Mouse (Mus musculus) G1E (cell line): ENCODE measurements around the gene S100a2. TPM values are rescaled to one million over a fixed set of nuclear protein-coding genes. Genes with fewer than 3 reads are reported as not detected.

Experiments
- ATAC-seq: 2 replicates; pipeline ENCODE4 v1.8.0; 2016; ENCODE audit warnings: mild to moderate bottlenecking; ENCODE audit not compliant: insufficient number of reproducible peaks, poor library complexity, low FRiP score, severe bottlenecking; ENCODE audit errors: extremely low read depth
- DNase-seq: peaks from one replicate; pipeline ENCODE4 v3.0.0; 2012; ENCODE audit warnings: low spot score
- H3K27me3 ChIP-seq: 2 replicates; pipeline ENCODE4 v1.6.1; 2012; ENCODE audit warnings: mild to moderate bottlenecking, low read length, inconsistent platforms; ENCODE audit not compliant: insufficient read depth
- H3K36me3 ChIP-seq: replicated peaks from 2 replicates; pipeline ENCODE3; 2012; ENCODE audit warnings: mild to moderate bottlenecking, inconsistent platforms
- H3K4me1 ChIP-seq: 2 replicates; pipeline ENCODE4 v1.6.1; 2012; ENCODE audit warnings: low read depth, low read length, inconsistent platforms, mixed read lengths; ENCODE audit not compliant: insufficient read depth
- H3K4me3 ChIP-seq: 2 replicates; pipeline ENCODE4 v1.5.1; 2012; ENCODE audit warnings: low read depth, mild to moderate bottlenecking, inconsistent platforms, low read length, moderate library complexity, mixed read lengths
- H3K9me3 ChIP-seq: replicated peaks from 2 replicates; pipeline ENCODE4 v1.6.1; 2012; ENCODE audit warnings: inconsistent platforms
- CTCF ChIP-seq: IDR thresholded peaks from 2 replicates; pipeline ENCODE4 v1.5.1; 2012; ENCODE audit warnings: low read depth, low read length, inconsistent platforms, mixed read lengths
- GATA1 ChIP-seq: IDR thresholded peaks from 2 replicates; pipeline ENCODE4 v1.6.1; 2012; ENCODE audit warnings: borderline replicate concordance, low read length, inconsistent platforms, mixed read lengths
- GATA2 ChIP-seq: IDR thresholded peaks from 2 replicates; pipeline ENCODE4 v1.6.1; 2012; ENCODE audit warnings: low read depth, low read length, inconsistent platforms, borderline replicate concordance
- POLR2AphosphoS5 ChIP-seq: IDR thresholded peaks from 2 replicates; pipeline ENCODE4 v1.6.1; 2012; ENCODE audit warnings: low read depth, low read length, inconsistent platforms; ENCODE audit not compliant: insufficient replicate concordance
- TAL1 ChIP-seq: conservative IDR thresholded peaks from 2 replicates; pipeline ENCODE4 v1.6.1; 2012; ENCODE audit warnings: low read depth, low read length, inconsistent platforms, mixed read lengths
- polyA plus RNA-seq: library from polyadenylated mRNA; stranded (reverse); fragments of >175 nt; gene quantifications from 2 replicates; pipeline ENCODE4 v1.2.3, GENCODE M21; 2012
- total RNA-seq, 2 experiments: library from RNA; stranded (forward) in 1 of 2; stranded (reverse) in 1 of 2; fragments of 200-1000 nt in 1 of 2; fragments of >200 nt in 1 of 2; fragmentation: Nextera tagmentation in 1 of 2; gene quantifications; 2 replicates each; pipeline ENCODE4 v1.2.3; 2014 to 2017

S100a2 gene
- total and polyA plus RNA-seq, 3 experiments: not detected

- no peaks in the 10 kb centered on the region for H3K4me1 ChIP-seq
- DNase-seq: no peak
These were observed 16.1 kb downstream of the S100a2 start for GRCm38 (mm10) chr3:90606185-90606584.

GRCm38 (mm10) chr3:90607361-90607760, 17.3 kb downstream of the S100a2 start:
- Histone ChIP-seq H3K4me3 (no peak overlapping the region), H3K4me1 (no peaks in the 10 kb centered on the region), H3K9me3 (no peaks in the 10 kb centered on the region), H3K36me3 (no peaks in the 10 kb centered on the region), H3K27me3 (peaks cover 6% of the 10 kb centered on the region)
- DNase-seq: no peak
- TF ChIP-seq POLR2AphosphoS5: no peak
- no peak for TF ChIP-seq TAL1
- no peak for TF ChIP-seq GATA2
- no peak for TF ChIP-seq CTCF
- ATAC-seq: no peak

More at GRCm38 (mm10) chr3:90606185-90606584, 16.1 kb downstream of the S100a2 start:
- no peaks in the 10 kb centered on the region for H3K36me3 ChIP-seq
- H3K4me3 ChIP-seq: no peak overlapping the region
- TF ChIP-seq TAL1: no peak
- no peak for TF ChIP-seq CTCF
- TF ChIP-seq GATA2: no peak
- no peak for TF ChIP-seq POLR2AphosphoS5
- TF ChIP-seq GATA1: no peak
- peaks cover 9% of the 10 kb centered on the region for H3K27me3 ChIP-seq
- no peak for ATAC-seq
- no peaks in the 10 kb centered on the region for H3K9me3 ChIP-seq

GRCm38 (mm10) chr3:90608223-90608622, 18.2 kb downstream of the S100a2 start, which contains the start of gene S100a5:
Gene S100a5, plus strand, starts transcription at chr3:90608523.
- peaks cover 10% of the 10 kb centered on the region for H3K27me3 ChIP-seq
- H3K36me3 ChIP-seq: no peaks in the 10 kb centered on the region
- no peak for ATAC-seq
- TF ChIP-seq GATA1 (no peak), TAL1 (no peak), POLR2AphosphoS5 (no peak), CTCF (no peak)
- no peak for DNase-seq
- no peak within 1 kb of the TSS for H3K4me3 ChIP-seq
- H3K9me3 ChIP-seq: no peaks in the 10 kb centered on the region
- no peaks in the 10 kb centered on the region for H3K4me1 ChIP-seq

- Histone ChIP-seq H3K36me3 (no peaks in the 10 kb centered on the region), H3K4me1 (no peaks in the 10 kb centered on the region), H3K4me3 (no peak overlapping the region), H3K9me3 (no peaks in the 10 kb centered on the region), H3K27me3 (peaks cover 15% of the 10 kb centered on the region)
- no peak for DNase-seq
- ATAC-seq: no peak
- no peak for TF ChIP-seq GATA2
- TF ChIP-seq POLR2AphosphoS5: no peak
- TF ChIP-seq GATA1: no peak
- TF ChIP-seq TAL1: no peak
- TF ChIP-seq CTCF: no peak
These were observed 19.1 kb downstream of the S100a2 start for GRCm38 (mm10) chr3:90609102-90609501.

DNA sequence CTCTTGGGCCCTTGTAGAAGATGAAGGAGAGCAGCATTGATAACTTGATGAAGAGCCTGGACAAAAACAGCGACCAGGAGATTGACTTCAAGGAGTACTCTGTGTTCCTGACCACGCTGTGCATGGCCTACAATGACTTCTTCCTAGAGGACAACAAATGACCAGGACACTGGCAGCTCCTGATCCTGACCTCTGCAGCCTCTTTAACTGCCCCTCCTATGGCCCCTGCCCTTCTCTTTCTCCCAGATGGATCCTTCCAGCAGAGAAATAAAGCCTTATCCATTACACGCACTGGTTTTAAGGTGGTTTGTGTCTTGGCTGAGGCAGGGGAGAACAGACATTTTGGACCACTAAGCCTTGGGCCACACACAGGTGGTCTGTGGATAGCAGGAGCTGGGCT, 21.4 kb downstream of the S100a2 start:
- H3K9me3 ChIP-seq: no peaks in the 10 kb centered on the region
- no peak overlapping the region for H3K4me3 ChIP-seq
- no peak for TF ChIP-seq CTCF
- TF ChIP-seq TAL1: no peak
- no peak for TF ChIP-seq GATA1
- TF ChIP-seq POLR2AphosphoS5: no peak
- TF ChIP-seq GATA2: no peak
- no peak for DNase-seq
- ATAC-seq: no peak
- no peaks in the 10 kb centered on the region for H3K36me3 ChIP-seq
- peaks cover 19% of the 10 kb centered on the region for H3K27me3 ChIP-seq
- peaks cover 4% of the 10 kb centered on the region for H3K4me1 ChIP-seq

DNA sequence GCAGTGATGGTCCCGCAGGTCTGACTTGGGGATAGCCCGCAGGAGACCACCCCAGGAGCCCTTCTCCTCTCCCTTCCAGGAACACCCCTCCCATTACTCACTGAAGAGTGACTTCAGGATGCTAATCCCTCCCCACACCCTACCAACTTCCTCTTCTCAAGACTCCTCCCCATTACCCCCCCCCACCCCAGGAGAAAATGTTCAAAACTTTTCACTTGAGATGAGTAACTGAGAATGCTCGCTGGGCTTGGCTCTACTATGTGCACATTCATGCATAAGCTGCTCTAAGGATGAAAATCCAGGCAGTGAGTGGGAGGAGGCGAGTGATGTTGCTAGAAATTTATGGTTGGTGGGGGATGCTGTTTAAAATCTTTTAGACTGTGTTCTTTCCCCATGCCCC, 22.0 kb downstream of the S100a2 start:
- ATAC-seq: no peak
- no peak for DNase-seq
- Histone ChIP-seq H3K9me3 (no peaks in the 10 kb centered on the region), H3K4me3 (no peak overlapping the region), H3K27me3 (peaks cover 19% of the 10 kb centered on the region), H3K4me1 (peaks cover 4% of the 10 kb centered on the region), H3K36me3 (no peaks in the 10 kb centered on the region)
- TF ChIP-seq CTCF: no peak
- TF ChIP-seq GATA2: no peak
- no peak for TF ChIP-seq GATA1
- no peak for TF ChIP-seq POLR2AphosphoS5
- no peak for TF ChIP-seq TAL1

- TF ChIP-seq POLR2AphosphoS5 (no peak), CTCF (no peak), GATA2 (no peak), TAL1 (no peak), GATA1 (no peak)
- H3K4me3 ChIP-seq: no peak within 1 kb of the TSS
- peaks cover 4% of the 10 kb centered on the region for H3K4me1 ChIP-seq
- peaks cover 17% of the 10 kb centered on the region for H3K27me3 ChIP-seq
- no peaks in the 10 kb centered on the region for H3K9me3 ChIP-seq
- no peaks in the 10 kb centered on the region for H3K36me3 ChIP-seq
- DNase-seq (no peak), ATAC-seq (peak; percentile 4; the same call in 1 of the 2 replicates)
These were observed 22.8 kb downstream of the S100a2 start, which contains the start of gene S100a6 for GRCm38 (mm10) chr3:90612728-90613291. Gene S100a6, plus strand, starts transcription at chr3:90612882.
